Mouse (Mus musculus) heart, embryonic 12.5 days (tissue): ENCODE results near the gene Slc10a3. TPM values are rescaled to one million over a fixed set of nuclear protein-coding genes. Genes with fewer than 3 reads are reported as not detected.

ENCODE experiments used
- ATAC-seq: fragments of 200-750 bp; cut with Nextera tagmentation; 2 replicates; pipeline ENCODE4 v1.8.0; 2017; ENCODE audit warnings: moderate TSS enrichment, moderate library complexity; ENCODE audit not compliant: insufficient number of reproducible peaks, low FRiP score
- H3K27ac ChIP-seq: fragments of 300-500 bp; sonication (generic); 2 replicates; pipeline ENCODE4 v1.5.1; 2016; ENCODE audit warnings: mild to moderate bottlenecking, moderate library complexity; ENCODE audit not compliant: poor library complexity, severe bottlenecking
- H3K27me3 ChIP-seq: fragments of 300-500 bp; sonication (generic); replicated peaks from 2 replicates; pipeline ENCODE4 v1.6.1; 2016; ENCODE audit warnings: mild to moderate bottlenecking, moderate library complexity
- H3K36me3 ChIP-seq: fragments of 300-500 bp; sonication (generic); 2 replicates; pipeline ENCODE4 v1.6.1; 2016; ENCODE audit warnings: mild to moderate bottlenecking, moderate library complexity
- H3K4me1 ChIP-seq: fragments of 300-500 bp; sonication (generic); replicated peaks from 2 replicates; pipeline ENCODE4 v1.6.1; 2016; ENCODE audit warnings: mild to moderate bottlenecking
- H3K4me2 ChIP-seq: fragments of 300-500 bp; sonication (generic); 2 replicates; pipeline ENCODE4 v1.6.1; 2016; ENCODE audit warnings: mild to moderate bottlenecking, moderate library complexity
- H3K4me3 ChIP-seq: fragments of 300-500 bp; sonication (generic); 2 replicates; pipeline ENCODE4 v1.5.1; 2016; ENCODE audit warnings: mild to moderate bottlenecking
- H3K9ac ChIP-seq: fragments of 300-500 bp; sonication (generic); 2 replicates; pipeline ENCODE4 v1.6.1; 2016; ENCODE audit warnings: mild to moderate bottlenecking, moderate library complexity
- H3K9me3 ChIP-seq: fragments of 300-500 bp; sonication (generic); replicated peaks from 2 replicates; pipeline ENCODE4 v1.6.1; 2016; ENCODE audit warnings: mild to moderate bottlenecking, moderate library complexity
- WGBS: fragments of 180-500 bp; shearing (Covaris S2); methylation state at CpG from one replicate; pipeline ENCODE4 v1.1.7; 2016; 5-methylcytosine and 5-hydroxymethylcytosine counted together
- polyA plus RNA-seq: library from polyadenylated mRNA; unstranded; fragments of >200 nt; fragmentation: Nextera tagmentation; extraction: Ambion mirVana; gene quantifications from 2 replicates; pipeline ENCODE4 v1.2.1, GENCODE M21; 2016

Gene Slc10a3
- 13.5 and 13.7 TPM in 2 replicates for polyA plus RNA-seq

GRCm38 (mm10) chrX:74372888-74373549, at the start of gene Slc10a3, which contains the start of gene Ubl4a:
Gene Slc10a3 (minus strand): TSS chrX:74373349.
Gene Ubl4a (minus strand): TSS chrX:74373218.
- peak within 1 kb of the TSS; percentile 71 for H3K4me2 ChIP-seq
- peak within 1 kb of the TSS; percentile 72 for H3K9ac ChIP-seq
- 0 out of 2 replicates have a peak, but pooled peaks cover 3% of the 10 kb centered on the region for H3K4me1 ChIP-seq
- no peaks in the 10 kb centered on the region for H3K9me3 ChIP-seq
- no peaks in the 10 kb centered on the region for H3K27me3 ChIP-seq
- peak within 1 kb of the TSS; percentile 56 for H3K4me3 ChIP-seq
- peak; percentile 95 for ATAC-seq
- no peak within 1 kb of the TSS for H3K27ac ChIP-seq
- WGBS, result 18% methylated on average over 32 of the region's 32 CpGs
- peaks cover 12% of the 10 kb centered on the region; the same call in 1 of the 2 replicates for H3K36me3 ChIP-seq

- no peak overlapping the region for H3K27ac ChIP-seq
- no peaks in the 10 kb centered on the region for H3K4me1 ChIP-seq
- H3K4me2 ChIP-seq, result no peak overlapping the region
- H3K4me3 ChIP-seq, result no peak overlapping the region
- H3K36me3 ChIP-seq, result peaks cover 3% of the 10 kb centered on the region; the same call in 1 of the 2 replicates
- peak; percentile 57; the same call in 1 of the 2 replicates for ATAC-seq
- H3K9ac ChIP-seq, result no peak overlapping the region
- H3K27me3 ChIP-seq, result no peaks in the 10 kb centered on the region
- H3K9me3 ChIP-seq, result no peaks in the 10 kb centered on the region
Observed at GRCm38 (mm10) chrX:74413377-74413776, 40.2 kb upstream of the Slc10a3 start.

DNA sequence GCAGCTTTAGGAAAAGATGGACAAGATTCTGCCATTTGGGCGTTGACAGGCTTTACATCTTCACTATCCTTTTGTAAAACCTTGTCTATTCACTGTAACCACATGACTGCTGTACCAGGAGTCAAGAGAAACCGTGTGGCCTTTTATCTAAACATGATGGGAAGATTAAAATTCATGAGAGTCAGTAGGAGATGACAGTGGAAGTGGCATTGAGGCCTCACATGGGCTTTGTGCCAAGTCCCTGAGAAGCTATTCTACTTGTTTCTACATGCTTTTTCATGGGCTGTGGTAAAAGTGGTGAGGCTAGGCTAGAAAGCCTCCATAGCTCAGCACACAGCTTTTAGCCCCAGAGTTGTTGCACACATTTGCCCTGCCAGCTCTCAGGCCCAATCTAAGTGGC, 35.2 kb upstream of the Slc10a3 start:
- Histone ChIP-seq H3K4me2 (no peak overlapping the region), H3K27me3 (no peaks in the 10 kb centered on the region), H3K27ac (no peak overlapping the region), H3K4me1 (no peaks in the 10 kb centered on the region), H3K9me3 (no peaks in the 10 kb centered on the region), H3K9ac (no peak overlapping the region), H3K4me3 (no peak overlapping the region), H3K36me3 (peaks cover 3% of the 10 kb centered on the region; the same call in 1 of the 2 replicates)
- ATAC-seq, result no peak
- 59% methylated on average over 2 of the region's 2 CpGs for WGBS

GRCm38 (mm10) chrX:74400136-74400535, 27.0 kb upstream of the Slc10a3 start:
- Histone ChIP-seq H3K27me3 (no peaks in the 10 kb centered on the region), H3K27ac (no peak overlapping the region), H3K4me1 (no peaks in the 10 kb centered on the region), H3K9ac (no peak overlapping the region), H3K4me3 (no peak overlapping the region), H3K9me3 (no peaks in the 10 kb centered on the region), H3K36me3 (no peaks in the 10 kb centered on the region), H3K4me2 (no peak overlapping the region)
- no peak for ATAC-seq
- WGBS, result 76% methylated on average over 3 of the region's 3 CpGs

DNA sequence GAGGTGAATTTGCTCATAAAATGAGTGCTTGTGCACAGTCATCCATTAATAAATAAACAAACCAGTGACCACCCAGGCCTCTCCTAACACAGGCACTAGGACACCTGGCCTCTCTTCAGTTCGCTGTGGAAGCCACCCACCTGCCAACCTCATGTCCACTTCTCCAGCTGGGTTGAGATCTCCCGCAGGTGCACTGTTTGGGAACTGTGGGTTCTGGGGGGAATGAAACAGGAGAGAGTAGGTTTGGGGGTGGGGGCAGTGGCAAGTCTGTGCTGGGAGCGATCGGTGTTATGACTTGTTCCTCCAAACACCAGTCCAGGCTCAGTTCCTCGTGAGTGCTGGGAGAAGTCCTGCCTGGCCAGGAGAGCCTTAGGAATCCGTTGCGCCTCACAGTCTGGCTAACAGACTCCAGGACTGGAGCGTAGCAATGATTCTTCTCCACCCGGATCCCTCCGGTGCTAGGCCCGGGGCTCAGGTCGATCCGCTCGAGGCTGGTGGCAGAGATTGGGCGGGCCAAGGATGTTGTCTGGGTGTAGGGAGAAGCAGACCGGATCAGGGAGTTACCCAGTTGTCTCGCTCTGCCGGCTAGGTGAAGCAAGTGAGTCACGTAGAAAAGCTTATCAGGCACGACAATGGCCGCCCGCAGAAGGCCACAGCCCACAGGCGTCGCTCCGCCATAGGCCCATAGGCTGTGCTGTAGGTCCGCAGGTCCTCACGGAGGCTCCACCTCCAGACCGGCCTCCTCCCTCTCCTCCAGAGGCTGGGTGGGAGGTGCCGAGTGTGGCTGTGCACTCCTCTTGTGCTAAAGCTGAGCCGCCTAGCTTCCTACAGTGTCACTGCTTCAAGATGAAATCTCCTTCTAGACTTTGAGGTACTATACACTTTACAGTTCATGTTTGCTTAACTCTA, 19.6 kb upstream of the Slc10a3 start, which contains the start of the genes Fam3a and Ikbkg:
Fam3a (minus strand) TSS at position 738 of the 909 bp plus-strand sequence.
Ikbkg (plus strand) TSS at position 756 of the 909 bp plus-strand sequence.
- no peaks in the 10 kb centered on the region for H3K27me3 ChIP-seq
- H3K9ac ChIP-seq, result peak within 1 kb of the TSS; percentile 70
- peak within 1 kb of the TSS; percentile 88 for H3K27ac ChIP-seq
- H3K4me1 ChIP-seq, result 0 out of 2 replicates have a peak, but pooled peaks cover 4% of the 10 kb centered on the region
- 16% methylated on average over 30 of the region's 30 CpGs for WGBS
- ATAC-seq, result peak; percentile 100
- no peaks in the 10 kb centered on the region for H3K36me3 ChIP-seq
- H3K9me3 ChIP-seq, result no peaks in the 10 kb centered on the region
- peak within 1 kb of the TSS; percentile 63 for H3K4me3 ChIP-seq
- H3K4me2 ChIP-seq, result peak within 1 kb of the TSS; percentile 69

DNA sequence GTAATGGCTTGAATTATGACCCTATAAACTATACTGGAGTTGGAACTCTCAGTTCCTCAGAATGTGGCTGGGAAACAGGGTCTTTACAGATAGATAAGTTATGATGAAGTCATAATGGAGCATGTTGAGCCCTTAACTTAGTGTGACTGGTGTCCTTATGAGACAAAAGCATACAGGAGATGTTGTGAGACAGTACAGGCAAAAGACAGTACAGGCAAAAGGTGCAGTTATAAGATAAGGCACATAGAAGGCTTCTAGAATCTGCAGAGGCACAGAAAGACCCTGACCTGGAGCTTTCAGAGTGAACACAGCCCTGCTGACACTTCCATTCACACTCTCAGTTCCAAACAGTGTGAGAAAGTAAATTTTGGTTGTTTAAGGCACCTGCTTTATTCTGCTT, 15.0 kb upstream of the Slc10a3 start:
- H3K4me1 ChIP-seq, result no peaks in the 10 kb centered on the region
- no peak for ATAC-seq

GRCm38 (mm10) chrX:74384451-74384850, 11.3 kb upstream of the Slc10a3 start:
- Histone ChIP-seq H3K4me3 (no peak overlapping the region), H3K27ac (no peak overlapping the region), H3K27me3 (no peaks in the 10 kb centered on the region), H3K4me2 (no peak overlapping the region), H3K9ac (no peak overlapping the region), H3K9me3 (no peaks in the 10 kb centered on the region), H3K36me3 (peaks cover 16% of the 10 kb centered on the region), H3K4me1 (no peaks in the 10 kb centered on the region)
- 67% methylated on average over 2 of the region's 2 CpGs for whole genome bisulfite sequencing
- ATAC-seq, result no peak

More for the DNA sequence above, 15.0 kb upstream of the Slc10a3 start:
- Histone ChIP-seq H3K9ac (no peak overlapping the region), H3K9me3 (no peaks in the 10 kb centered on the region), H3K36me3 (peaks cover 16% of the 10 kb centered on the region), H3K4me2 (no peak overlapping the region), H3K27me3 (no peaks in the 10 kb centered on the region), H3K4me3 (no peak overlapping the region), H3K27ac (no peak overlapping the region)

- peak; percentile 75 for ATAC-seq
- Histone ChIP-seq H3K27me3 (no peaks in the 10 kb centered on the region), H3K9me3 (no peaks in the 10 kb centered on the region), H3K4me2 (peak overlapping the region; percentile 75), H3K36me3 (peaks cover 22% of the 10 kb centered on the region), H3K27ac (peak overlapping the region; percentile 76), H3K4me3 (peak overlapping the region; percentile 74), H3K9ac (peak overlapping the region; percentile 88), H3K4me1 (peaks cover 10% of the 10 kb centered on the region)
- 10% methylated on average over 42 of the region's 49 CpGs for WGBS
Observed at GRCm38 (mm10) chrX:74368209-74368909, 4.8 kb downstream of the Slc10a3 start.

DNA sequence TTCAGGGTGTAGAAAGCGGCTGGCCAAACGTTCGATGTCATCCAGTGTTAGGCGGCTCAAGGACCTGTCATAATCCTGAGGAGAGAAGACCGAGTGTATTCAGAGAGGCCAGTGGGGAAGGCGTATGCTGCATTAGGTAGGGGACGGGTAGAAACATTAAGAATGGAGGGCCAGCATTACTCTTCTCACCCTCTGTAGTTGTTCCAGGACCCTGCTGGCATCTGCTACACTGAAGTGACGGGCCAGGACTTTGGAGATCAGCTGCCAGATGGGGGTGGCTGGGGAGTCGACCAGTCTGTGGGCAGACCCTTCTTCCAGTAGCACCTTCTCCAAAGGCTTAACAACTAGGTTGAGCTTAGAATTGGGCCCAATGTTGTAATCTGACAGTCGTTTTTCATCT, 5.6 kb downstream of the Slc10a3 start:
- Histone ChIP-seq H3K4me1 (peaks cover 10% of the 10 kb centered on the region), H3K4me2 (peak overlapping the region; percentile 75)

DNA sequence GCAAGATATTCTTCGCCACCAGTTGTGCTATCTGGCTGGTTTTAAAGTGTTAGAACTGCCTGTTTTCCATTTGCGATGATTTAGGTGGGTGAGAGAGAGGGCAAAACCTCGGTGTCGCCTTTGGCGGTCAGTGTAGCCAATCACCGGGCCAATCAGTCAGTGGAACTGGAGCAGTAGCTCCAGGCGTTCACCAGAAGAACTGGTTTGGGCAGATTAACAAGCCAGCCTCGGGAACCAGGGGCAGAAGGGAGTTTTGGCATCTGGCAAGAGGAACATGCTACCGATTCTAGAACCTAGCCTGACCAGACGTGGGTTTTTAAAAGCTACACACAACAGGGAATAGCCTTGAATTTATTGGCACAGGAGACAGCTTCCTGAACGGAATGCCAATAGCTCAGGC, 14.0 kb downstream of the Slc10a3 start:
- Histone ChIP-seq H3K9ac (no peak overlapping the region), H3K36me3 (no peaks in the 10 kb centered on the region), H3K4me1 (no peaks in the 10 kb centered on the region), H3K27ac (no peak overlapping the region), H3K4me2 (no peak overlapping the region), H3K9me3 (no peaks in the 10 kb centered on the region), H3K4me3 (no peak overlapping the region), H3K27me3 (no peaks in the 10 kb centered on the region)
- 42% methylated on average over 11 of the region's 11 CpGs for WGBS
- ATAC-seq, result no peak

More for the DNA sequence above, 5.6 kb downstream of the Slc10a3 start:
- peak overlapping the region; percentile 88 for H3K9ac ChIP-seq
- H3K27me3 ChIP-seq, result no peaks in the 10 kb centered on the region
- peak overlapping the region; percentile 76; the same call in 1 of the 2 replicates for H3K27ac ChIP-seq
- H3K4me3 ChIP-seq, result peak overlapping the region; percentile 74
- WGBS, result 58% methylated on average over 10 of the region's 10 CpGs
- H3K9me3 ChIP-seq, result no peaks in the 10 kb centered on the region
- ATAC-seq, result no peak
- peaks cover 22% of the 10 kb centered on the region for H3K36me3 ChIP-seq
